Mouse (Mus musculus) right cerebral cortex, postnatal 36 days (tissue): ENCODE data around the gene Cers3.

Source experiments
- DNase-seq, 2 experiments: peaks; one replicate each; pipeline ENCODE4 v3.0.0; 2022; ENCODE audit warnings: low spot score in 2 of 2, mixed read lengths in 1 of 2

Cers3 gene

DNA sequence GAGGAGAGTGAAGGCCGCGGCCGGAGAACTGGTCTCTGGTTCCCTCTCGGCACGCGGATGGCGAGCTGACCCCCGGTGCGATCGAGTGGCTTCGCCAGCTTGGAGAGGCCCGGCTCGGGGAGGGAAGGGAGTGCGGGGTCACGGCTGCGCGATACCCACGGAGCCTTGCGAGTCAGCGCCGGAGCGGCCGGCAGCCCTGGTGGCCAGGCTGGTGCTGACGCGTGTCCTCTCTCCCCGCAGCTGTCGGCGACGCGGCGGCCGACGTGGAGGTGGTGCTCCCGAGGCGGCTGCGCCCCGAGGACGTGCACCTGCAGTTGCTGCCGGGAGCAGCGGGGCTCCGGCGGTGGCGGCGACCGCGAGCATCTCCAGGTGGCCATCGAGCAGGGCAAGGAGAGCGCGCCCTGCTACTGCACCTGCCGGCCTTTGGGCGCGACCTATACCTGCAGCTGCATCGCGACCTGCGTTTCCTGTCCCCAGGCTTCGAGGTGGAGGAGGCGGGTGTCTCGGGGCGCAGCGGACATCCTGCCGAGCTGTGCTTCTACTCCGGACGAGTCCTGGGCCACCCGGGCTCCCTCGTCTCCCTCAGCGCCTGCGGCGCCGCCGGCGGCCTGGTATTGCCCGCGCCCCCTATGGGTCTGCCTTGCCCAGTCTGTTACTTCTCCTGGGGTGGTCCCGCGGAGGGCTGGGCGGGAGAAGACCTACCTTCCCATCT lies 96.9 kb downstream of the Cers3 start:
- peak; percentile 33 to 48 for DNase-seq

DNA sequence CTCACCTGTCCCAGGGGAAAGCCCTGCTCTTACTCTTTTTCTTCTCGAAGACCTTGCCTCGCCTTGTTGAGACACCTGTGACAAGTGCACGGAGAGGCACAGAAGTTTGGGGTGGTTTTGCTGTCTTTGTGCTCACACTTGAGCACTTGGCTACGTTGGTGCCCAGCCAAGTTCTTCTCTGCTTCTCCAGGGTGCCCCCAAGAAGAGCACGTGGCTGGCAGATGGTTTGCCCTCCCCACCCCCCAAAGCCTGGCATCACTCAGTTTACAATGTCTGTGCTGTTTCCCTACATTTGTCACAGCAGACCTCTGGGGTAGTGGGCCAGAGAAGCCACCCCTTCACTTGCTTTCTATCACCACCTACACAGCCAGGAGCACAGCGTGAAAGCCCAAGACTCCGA lies 97.9 kb downstream of the Cers3 start:
- peak in 1 of 2 experiments; percentile 14 for DNase-seq

DNA sequence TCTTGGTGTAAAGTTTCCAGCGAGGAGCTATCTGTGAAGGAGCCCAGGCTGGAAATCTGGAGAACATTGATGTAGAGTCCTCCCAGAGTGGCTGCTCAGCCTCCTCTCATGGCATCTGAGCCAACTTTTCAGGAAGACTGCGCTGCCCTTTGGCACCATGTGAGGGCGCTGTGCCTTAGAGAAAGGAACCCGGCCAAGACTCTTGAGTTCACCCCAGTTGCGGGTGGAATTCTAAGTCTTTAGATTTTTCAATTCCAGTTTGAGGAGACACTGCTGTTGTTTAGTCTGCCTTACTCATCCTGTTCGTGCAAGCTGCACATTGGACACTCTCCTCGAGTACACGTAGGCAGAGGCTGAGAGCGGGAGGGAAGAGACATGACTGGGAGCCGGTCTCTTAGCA lies 98.7 kb downstream of the Cers3 start:
- peak; percentile 82 to 83 for DNase-seq

DNA sequence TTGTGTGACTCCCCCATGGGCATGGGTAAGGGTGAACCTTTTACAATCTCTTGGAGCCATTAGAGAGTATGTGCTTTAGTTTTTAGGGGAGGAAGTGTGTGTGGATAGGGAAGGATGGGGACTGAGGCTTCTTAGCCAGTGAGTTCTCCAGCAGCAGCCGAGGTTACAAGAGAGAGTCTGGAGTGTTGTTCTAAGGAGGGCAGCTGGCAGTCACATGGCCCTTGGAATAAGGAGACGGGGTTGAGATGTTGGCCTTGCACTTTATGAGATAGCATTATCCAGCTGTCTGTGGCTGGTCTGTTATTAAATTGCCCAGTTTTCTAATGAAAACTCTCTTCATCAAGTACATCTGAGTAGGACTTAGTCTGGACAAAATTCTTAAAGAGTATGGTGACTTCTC lies 100.5 kb downstream of the Cers3 start:
- DNase-seq, result no peak

DNA sequence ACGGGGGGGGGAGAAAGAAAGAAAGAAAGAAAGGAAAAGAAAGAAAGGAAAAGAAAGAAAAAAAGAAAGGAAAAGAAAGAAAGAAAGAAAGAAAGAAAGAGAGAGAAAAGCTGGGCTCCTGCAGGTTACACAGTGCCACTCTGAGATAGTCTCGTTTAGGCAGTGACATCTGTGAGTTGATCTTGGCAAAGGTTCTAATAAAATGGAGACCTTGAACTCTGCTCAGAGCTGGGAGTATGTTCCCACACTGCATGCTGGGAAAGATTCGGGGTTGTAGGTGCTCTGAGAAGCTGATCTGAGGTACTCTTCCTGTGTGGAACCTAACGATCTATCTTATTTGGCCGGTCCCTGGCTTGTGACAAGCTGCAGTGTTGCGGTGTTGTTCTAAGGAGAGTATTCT lies 103.3 kb downstream of the Cers3 start:
- no peak for DNase-seq

DNA sequence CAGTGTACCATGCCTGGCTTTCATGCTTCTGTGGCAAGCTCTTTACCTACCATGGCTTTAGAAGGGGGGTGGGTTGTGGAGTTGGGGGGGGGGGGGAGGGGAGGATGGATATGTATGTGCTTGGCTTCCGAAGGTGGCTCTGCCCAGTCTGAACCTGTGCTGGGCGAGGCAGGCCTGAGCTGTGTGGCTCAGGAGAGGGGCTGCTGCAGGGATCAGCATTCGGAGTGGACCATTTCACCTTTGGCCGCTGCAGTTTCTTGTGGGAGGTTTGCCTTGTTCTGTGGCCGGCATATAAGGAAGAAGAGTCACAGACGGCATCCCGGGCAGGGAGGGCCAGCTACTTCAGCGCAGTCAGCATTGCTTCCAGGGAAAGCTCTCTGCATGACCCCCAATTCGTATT lies 104.0 kb downstream of the Cers3 start:
- no peak for DNase-seq

DNA sequence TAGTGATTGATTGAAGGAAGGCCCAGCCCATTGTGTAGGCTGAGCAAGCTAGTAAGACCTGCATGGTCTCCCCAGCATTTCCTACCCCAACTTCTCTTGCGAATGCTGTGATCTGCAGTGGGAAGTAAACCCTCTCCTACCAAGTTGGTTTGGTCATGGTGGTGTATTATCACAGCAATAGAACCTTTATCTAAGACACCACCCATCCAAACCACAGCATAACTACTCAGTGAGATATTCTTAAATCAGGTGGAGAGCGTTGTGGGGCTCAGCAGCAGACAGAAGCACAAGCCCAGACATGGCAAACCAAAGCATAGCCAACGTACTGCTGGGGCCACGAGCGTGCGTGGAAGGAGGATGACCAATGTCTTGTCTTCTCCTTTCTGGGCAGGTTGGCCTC lies 106.0 kb downstream of the Cers3 start:
- no peak for DNase-seq

DNA sequence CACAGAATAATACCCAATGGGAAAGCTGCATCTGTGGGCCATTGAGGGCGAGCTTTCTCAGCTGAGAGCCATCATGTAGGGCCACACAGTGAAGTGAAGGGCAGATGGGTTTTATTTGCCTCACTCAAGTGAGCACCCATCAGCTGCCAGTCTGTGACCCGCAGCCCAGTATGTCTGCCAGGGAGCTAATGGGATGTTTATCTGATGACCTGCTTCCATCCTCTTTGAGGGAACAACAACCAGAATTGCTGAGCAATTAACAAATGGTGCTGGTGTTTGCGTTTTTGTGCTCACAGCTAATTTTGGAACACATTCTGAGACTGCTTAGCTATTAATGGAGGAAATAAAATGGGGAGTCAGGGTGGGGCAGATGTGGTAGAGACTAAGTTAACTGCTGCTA lies 108.9 kb downstream of the Cers3 start:
- DNase-seq, result no peak

DNA sequence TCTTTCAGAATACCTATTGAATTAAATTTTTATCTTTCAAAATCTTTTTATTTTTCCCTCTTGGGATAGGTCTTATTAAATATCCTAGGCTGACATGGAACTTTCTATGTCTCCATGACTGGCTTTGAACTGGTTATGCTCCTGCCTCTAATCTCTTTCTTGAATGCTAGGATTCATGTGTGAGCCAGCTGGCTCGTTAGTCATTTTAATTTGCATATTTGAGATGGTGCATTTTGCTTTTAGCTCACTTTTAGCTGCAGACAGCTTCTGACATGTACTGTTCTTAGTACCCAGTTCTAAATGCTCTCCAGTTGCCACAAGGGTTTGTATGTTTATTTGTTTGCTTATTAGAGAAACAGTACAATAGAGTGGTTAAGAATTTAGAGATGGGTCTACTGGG lies 114.3 kb downstream of the Cers3 start:
- no peak for DNase-seq

DNA sequence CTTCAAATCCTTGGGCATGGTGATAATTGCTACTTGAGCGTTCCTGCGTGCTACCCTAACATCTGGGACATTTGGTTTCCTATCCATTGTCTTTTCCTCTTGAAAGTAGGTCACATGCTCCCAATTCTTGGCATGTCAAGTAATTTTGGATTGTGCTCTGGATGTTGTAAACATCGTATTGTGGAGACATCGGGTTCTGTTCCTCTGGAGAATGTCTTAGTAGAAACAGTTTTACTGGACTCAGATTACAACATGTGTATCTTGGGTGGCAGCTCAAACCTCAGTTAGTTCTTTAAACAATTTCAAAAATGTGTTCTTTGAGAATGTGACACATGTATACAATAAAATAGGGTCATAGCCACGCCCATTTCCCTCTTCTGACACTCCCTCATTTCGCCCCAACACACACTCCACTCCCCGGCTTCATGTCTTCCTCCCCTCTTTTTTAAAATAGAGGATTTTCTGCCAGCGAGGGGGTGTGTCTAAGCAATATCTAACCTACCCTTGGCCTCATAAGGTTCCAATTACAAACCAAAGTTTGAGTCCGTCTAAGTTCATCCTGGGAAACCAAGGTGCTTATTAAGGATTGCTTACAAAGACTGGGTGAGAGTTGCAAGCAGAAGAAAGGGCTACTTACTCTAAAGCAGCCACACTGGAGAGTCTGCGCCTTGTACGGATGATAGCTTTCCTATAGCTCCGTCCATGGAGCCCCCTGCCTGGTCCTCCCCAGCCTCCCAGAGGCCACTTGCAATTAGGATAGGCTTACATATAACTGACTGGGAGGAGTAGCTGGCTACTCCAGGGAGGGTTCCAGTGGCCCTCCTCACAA lies 115.2 kb downstream of the Cers3 start:
- no peak for DNase-seq

DNA sequence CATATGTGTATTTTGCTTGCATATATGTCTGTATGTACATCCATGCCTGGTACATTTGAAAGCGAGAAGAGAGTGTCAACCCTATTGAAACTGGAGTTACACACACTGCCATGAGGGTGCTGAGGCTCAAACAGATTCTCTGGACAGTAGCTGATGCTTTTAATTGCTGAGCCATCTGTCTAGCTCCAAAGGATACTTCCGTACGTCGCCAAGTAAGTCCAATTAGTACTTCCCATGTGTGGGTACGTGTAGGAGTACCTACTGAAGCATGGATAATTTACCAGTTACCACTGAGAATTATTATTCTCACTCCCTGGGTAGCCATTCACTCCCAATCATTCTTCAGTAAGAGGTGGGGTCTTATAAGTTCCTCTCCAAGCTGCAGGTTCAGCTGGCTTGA lies 115.9 kb downstream of the Cers3 start:
- DNase-seq, result no peak

DNA sequence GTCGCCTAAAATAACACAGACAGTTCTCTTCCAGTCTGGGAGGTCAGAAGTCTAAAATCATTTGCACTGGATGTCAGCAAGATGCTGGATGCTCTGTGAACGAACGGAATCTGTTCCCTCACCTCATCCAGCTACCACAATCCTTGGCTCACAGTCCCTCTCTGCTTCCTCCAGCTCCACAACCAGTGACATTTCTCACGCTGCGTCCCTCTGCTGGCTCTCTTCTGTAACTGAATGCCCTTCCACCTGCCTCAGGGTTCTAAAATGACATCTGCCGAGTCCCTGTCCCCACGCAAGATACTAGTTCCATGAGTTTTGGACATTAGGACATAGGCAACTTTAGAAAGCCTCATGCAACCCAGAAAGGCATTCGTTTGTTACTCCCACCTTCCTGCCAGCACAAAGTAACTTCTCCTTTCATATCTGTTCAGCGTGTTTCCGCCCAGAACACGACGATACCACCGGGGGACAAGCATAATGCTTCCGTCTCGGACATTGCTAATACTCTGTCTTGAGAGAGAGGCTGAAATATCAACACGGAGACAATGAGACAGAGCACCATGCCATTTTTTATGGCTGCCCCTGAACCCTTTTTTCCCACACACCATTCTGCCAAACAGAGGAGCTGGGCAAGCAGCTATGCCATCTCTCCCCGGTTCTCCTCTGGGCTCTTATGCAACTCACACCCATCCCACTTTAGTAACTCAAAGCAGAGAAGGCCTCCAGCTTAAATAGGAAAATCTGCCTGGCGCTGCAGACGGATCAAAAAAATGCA lies 123.8 kb downstream of the Cers3 start:
- DNase-seq, result peak; percentile 25 to 53

DNA sequence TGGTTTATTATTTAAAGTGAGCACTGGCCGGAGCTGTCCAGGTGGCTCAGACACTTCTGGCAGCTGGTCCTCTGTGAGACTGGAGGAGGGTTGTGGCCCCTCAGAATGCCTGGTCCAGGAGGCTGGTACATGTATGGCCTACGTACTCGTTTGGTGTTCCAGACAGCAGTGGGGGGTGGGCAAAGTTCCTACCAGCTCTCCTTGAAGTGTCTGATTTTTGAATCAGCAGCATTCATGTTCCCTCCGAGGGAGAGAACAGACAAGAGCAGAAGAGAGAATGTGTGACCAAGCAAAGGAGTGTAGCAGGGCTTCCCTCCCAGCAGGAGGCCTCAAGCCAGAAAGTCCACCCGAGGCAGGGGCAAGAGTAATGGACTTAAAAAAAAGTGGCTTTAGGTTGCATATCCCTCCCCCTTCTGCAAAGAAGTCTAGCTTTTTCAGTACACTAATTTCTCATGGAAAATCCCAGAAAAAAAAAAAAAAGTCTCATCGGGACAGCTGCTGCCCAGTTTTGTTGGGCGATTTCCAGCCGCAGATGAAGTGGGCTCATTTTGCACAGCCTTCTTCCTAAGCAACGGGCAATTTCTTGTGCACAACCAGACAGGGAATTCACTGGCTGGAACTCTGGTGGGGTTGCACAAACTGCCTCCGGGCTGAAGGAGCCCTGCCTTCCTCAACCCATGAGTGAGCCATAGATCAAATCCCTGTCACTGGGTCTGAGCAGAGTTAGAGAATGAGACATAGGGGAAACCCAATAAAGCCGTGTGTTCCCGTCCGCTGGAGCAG lies 124.6 kb downstream of the Cers3 start:
- peak; percentile 42 to 59 for DNase-seq

DNA sequence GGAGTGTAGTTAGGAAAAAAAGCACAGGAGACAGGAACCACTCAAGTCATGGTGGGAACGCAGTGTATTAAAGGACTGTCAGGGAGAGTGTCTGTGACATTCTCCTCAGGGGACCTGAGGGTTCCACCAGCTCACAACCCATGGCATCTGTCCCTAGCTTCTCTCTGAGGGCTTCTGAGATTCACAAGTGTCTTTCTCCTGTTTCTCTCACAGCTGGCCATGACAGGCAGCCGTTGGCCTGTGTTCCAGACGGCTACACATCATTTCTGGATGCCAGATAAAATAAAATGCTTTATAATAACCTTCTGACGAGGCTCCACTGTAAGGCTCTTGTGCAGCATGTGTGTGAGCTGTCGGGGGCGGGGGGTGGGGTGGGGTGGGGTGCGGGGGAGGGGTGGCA lies 128.2 kb downstream of the Cers3 start:
- no peak for DNase-seq

DNA sequence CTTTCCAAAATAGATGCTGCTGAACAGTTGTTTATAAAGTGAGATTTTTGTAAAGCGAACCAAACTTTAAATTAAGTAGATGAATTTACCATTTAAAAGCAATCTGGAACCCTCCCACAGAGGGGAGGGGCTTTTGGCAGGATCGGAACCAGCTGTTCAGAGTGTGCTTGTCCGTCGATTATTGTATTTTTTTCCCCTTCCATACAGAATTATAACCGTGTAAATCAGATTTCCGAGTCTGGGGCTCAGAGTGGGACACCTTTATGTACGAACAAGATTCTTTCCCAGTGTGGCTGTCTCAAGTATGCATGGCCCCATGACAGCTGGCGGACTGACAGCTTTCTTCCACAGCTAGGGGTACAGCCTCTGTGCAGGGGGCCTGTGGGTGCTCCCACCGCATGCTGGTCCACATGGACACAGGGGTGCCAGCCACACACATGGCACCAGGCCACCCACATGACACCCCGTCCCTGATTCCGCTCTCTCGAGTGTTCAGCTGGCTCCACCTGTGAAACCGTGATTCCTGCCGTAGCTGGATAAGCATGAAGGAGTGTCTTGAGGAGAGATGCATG lies 128.7 kb downstream of the Cers3 start:
- no peak for DNase-seq

DNA sequence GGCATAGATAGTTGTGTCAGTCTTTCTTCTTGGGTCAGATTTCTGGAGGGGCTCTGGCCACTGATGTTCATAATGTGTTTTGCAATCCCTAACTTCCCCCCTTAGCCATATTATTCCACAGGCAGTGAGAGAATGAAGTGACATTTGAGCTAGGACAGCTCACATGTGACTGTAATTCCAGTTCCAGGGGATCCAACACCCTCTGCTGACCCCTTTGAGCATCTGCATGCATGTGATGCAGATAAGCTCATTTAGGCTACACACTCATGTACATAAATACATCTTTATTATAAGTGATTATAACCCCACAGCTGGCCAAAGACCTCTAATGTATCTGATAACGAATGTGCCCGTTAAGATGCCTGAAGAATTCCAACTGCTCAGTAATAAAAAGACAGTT lies 129.9 kb downstream of the Cers3 start:
- DNase-seq, result no peak
